Mouse (Mus musculus): Measurements from ENCODE around the gene Ephb2. TPM values are rescaled to one million over a fixed set of nuclear protein-coding genes. Genes with fewer than 3 reads are reported as not detected.

Gene Ephb2
- polyA plus RNA-seq, 1 experiment from 2014 or later, result 24.3 TPM

DNA sequence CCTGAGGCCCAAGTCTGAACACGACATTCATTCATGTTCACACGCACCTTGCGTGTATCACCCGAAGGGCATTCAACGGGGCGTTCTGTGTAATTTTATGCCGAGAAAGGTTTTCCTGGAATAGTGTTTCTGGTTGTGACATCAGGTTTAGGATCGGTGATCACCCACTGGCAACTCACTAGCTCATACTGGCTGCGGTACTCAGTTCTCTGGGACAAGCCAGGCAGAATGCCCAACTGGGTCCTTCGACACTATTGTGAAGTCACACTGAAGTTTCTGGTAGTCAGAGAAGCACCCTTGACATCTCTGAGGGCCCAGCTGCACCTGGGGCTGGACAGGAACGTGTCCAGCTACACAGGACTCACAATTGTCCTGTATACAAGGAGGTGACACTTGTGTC lies 132.4 kb downstream of the Ephb2 start:
- Histone ChIP-seq H3K4me1 (replicated peaks) (peaks cover 50% of the 10 kb centered on the region), H3K27ac (replicated peaks) (no peak overlapping the region), H3K9ac (no peak overlapping the region), H3K36me3 (no peaks in the 10 kb centered on the region), H3K4me2 (no peak overlapping the region), H3K4me3 (no peak overlapping the region), H3K27me3 (no peaks in the 10 kb centered on the region), H3K9me3 (no peaks in the 10 kb centered on the region)
- ATAC-seq (ENCODE audit: low FRiP score, low read depth), result no peak
- WGBS, result 89% methylated on average over 11 of the region's 11 CpGs

- ATAC-seq (ENCODE audit: low FRiP score, low read depth), result no peak
- Histone ChIP-seq H3K4me2 (no peak overlapping the region), H3K9ac (no peak overlapping the region), H3K36me3 (no peaks in the 10 kb centered on the region), H3K27me3 (no peaks in the 10 kb centered on the region), H3K27ac (replicated peaks) (no peak overlapping the region), H3K9me3 (no peaks in the 10 kb centered on the region), H3K4me3 (no peak overlapping the region), H3K4me1 (replicated peaks) (peaks cover 50% of the 10 kb centered on the region)
- WGBS, result 37% methylated on average over 8 of the region's 8 CpGs
Measured at GRCm38 (mm10) chr4:136702456-136702855, 133.3 kb downstream of the Ephb2 start.

GRCm38 (mm10) chr4:136701236-136701635 lies 134.6 kb downstream of the Ephb2 start:
- no peak for ATAC-seq (ENCODE audit: low FRiP score, low read depth)

DNA sequence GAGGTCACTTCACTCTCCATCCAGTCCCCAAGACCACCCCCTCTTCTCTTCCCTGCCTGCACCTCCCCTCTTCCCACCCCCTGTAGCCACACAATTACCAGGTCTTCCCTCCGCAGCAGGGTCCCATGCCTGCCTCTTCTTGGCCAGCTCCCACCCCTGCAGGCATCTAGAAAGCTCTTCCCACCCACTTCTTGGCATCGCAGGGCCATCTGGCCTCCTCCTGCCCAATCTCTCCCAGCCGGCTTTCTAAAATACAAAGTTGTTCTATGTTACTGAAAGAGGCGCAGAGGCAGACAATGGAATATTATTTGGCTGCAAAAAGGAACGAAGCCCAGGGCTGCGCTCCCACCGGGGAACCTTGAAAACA lies 136.7 kb downstream of the Ephb2 start:
- no peaks in the 10 kb centered on the region for H3K9me3 ChIP-seq
- 46% methylated on average over 7 of the region's 7 CpGs for WGBS
- no peak overlapping the region for H3K9ac ChIP-seq
- ATAC-seq (ENCODE audit: low FRiP score, low read depth), result no peak
- H3K4me3 ChIP-seq, result no peak overlapping the region
- H3K4me2 ChIP-seq, result no peak overlapping the region
- H3K36me3 ChIP-seq, result peaks cover 13% of the 10 kb centered on the region
- H3K27ac ChIP-seq (replicated peaks), result peak overlapping the region; percentile 53; the same call in 1 of the 2 replicates
- H3K27me3 ChIP-seq, result no peaks in the 10 kb centered on the region
- peaks cover 39% of the 10 kb centered on the region for H3K4me1 ChIP-seq (replicated peaks)

More at GRCm38 (mm10) chr4:136701236-136701635, 134.6 kb downstream of the Ephb2 start:
- H3K9me3 ChIP-seq, result no peaks in the 10 kb centered on the region
- no peaks in the 10 kb centered on the region for H3K36me3 ChIP-seq
- H3K9ac ChIP-seq, result no peak overlapping the region
- no peak overlapping the region for H3K4me3 ChIP-seq
- no peak overlapping the region for H3K27ac ChIP-seq (replicated peaks)
- WGBS, result 75% methylated on average over 11 of the region's 11 CpGs
- H3K4me2 ChIP-seq, result no peak overlapping the region
- H3K27me3 ChIP-seq, result no peaks in the 10 kb centered on the region
- peaks cover 50% of the 10 kb centered on the region for H3K4me1 ChIP-seq (replicated peaks)

GRCm38 (mm10) chr4:136698404-136699083 lies 137.2 kb downstream of the Ephb2 start:
- Histone ChIP-seq H3K36me3 (peaks cover 18% of the 10 kb centered on the region), H3K9ac (no peak overlapping the region), H3K27me3 (no peaks in the 10 kb centered on the region), H3K27ac (replicated peaks) (peak overlapping the region; percentile 53; the same call in 1 of the 2 replicates), H3K4me2 (no peak overlapping the region), H3K9me3 (no peaks in the 10 kb centered on the region), H3K4me1 (replicated peaks) (peaks cover 36% of the 10 kb centered on the region), H3K4me3 (no peak overlapping the region)
- WGBS, result 56% methylated on average over 11 of the region's 11 CpGs
- peak; percentile 52 for ATAC-seq (ENCODE audit: low FRiP score, low read depth)

- no peak overlapping the region for H3K27ac ChIP-seq (replicated peaks)
- H3K9ac ChIP-seq, result no peak overlapping the region
- H3K4me3 ChIP-seq, result no peak overlapping the region
- WGBS, result 86% methylated on average over 6 of the region's 6 CpGs
- no peaks in the 10 kb centered on the region for H3K27me3 ChIP-seq
- H3K36me3 ChIP-seq, result peaks cover 30% of the 10 kb centered on the region
- no peak for ATAC-seq (ENCODE audit: low FRiP score, low read depth)
- H3K9me3 ChIP-seq, result no peaks in the 10 kb centered on the region
- peaks cover 26% of the 10 kb centered on the region for H3K4me1 ChIP-seq (replicated peaks)
- no peak overlapping the region for H3K4me2 ChIP-seq
Measured at GRCm38 (mm10) chr4:136697325-136697724, 138.5 kb downstream of the Ephb2 start.

DNA sequence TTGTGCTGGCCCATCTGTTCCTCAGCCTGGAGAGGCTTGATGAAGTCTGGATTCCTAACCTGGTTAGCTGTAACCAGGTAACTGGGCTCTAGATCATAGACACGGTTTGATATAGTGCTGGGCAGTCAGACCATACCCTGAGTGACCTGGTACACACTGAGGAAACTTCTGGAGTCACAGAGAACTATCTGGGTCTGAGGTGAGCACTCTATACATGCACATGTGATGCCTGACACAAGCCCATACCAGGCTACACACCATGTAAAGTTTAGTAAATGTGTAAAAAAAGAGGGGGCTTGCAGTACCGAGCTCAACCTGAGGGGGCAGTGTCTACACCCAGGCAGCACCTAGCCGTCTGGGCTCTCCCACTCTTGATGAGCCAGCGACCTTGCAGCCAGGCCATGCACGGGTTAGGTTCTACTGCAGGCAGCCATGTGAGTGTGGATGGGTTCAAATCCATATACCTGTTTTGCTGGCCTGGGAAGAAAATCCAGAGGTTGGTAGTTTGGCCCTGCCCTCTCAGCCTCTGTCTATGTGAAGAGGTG lies 139.3 kb downstream of the Ephb2 start:
- H3K27me3 ChIP-seq, result no peaks in the 10 kb centered on the region
- peaks cover 19% of the 10 kb centered on the region for H3K4me1 ChIP-seq (replicated peaks)
- H3K36me3 ChIP-seq, result peaks cover 35% of the 10 kb centered on the region
- no peak overlapping the region for H3K27ac ChIP-seq (replicated peaks)
- no peak overlapping the region for H3K4me3 ChIP-seq
- no peak for ATAC-seq (ENCODE audit: low FRiP score, low read depth)
- H3K9me3 ChIP-seq, result no peaks in the 10 kb centered on the region
- H3K9ac ChIP-seq, result no peak overlapping the region
- H3K4me2 ChIP-seq, result no peak overlapping the region
- 21% methylated on average over 5 of the region's 5 CpGs for WGBS

- H3K9ac ChIP-seq, result no peak overlapping the region
- H3K27ac ChIP-seq (replicated peaks), result no peak overlapping the region
- no peak overlapping the region for H3K4me2 ChIP-seq
- peaks cover 37% of the 10 kb centered on the region for H3K36me3 ChIP-seq
- no peaks in the 10 kb centered on the region for H3K27me3 ChIP-seq
- H3K4me3 ChIP-seq, result no peak overlapping the region
- peaks cover 16% of the 10 kb centered on the region for H3K4me1 ChIP-seq (replicated peaks)
- no peak for ATAC-seq (ENCODE audit: low FRiP score, low read depth)
- 97% methylated on average over 9 of the region's 9 CpGs for WGBS
- H3K9me3 ChIP-seq, result no peaks in the 10 kb centered on the region
Measured at GRCm38 (mm10) chr4:136695696-136696095, 140.1 kb downstream of the Ephb2 start.

DNA sequence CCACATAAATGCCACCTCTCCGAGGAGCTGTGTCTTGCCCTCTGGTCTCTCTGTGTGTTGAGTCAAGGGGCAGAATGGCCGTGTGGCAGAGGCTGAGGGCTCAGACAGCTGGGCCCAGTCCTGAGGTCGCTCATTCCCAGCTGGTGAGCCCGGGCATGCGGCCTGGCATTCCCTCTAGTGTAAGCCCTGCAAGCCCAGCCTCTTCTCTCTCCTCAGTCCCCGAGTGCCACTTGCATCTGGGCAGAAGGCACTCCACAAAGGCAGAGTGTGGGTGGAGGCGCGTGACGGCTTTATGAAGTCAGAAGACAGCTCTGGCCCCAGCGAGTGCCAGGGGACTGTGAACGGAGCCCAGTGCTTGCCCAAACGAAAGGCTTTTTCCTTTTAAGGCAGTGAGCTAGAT lies 145.8 kb downstream of the Ephb2 start:
- 75% methylated on average over 12 of the region's 12 CpGs for WGBS
- H3K27ac ChIP-seq (replicated peaks), result no peak overlapping the region
- ATAC-seq (ENCODE audit: low FRiP score, low read depth), result no peak
- no peaks in the 10 kb centered on the region for H3K4me1 ChIP-seq (replicated peaks)
- H3K9me3 ChIP-seq, result no peaks in the 10 kb centered on the region
- H3K9ac ChIP-seq, result no peak overlapping the region
- no peak overlapping the region for H3K4me3 ChIP-seq
- H3K27me3 ChIP-seq, result no peaks in the 10 kb centered on the region
- no peak overlapping the region for H3K4me2 ChIP-seq
- peaks cover 33% of the 10 kb centered on the region for H3K36me3 ChIP-seq

DNA sequence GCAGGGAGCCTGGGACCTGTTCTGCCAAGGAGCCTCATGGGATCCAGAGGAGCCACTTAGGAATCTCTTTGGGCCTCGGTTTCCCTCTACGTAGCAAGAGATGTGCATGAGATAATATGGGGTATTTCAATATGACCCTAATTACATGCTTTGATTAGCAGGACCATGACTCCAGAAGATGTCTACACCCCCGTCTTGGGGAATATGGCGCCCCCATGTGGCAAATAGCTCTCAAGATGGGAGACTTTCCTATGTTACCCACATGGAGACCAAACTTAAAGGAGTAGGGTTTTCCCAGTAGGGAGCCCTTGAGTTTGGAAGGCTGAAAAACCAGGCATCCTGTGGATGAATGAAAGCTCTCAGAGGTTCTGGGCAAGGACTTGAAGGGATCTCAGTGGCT lies 147.7 kb downstream of the Ephb2 start:
- 60% methylated on average over 4 of the region's 4 CpGs for WGBS
- no peaks in the 10 kb centered on the region for H3K27me3 ChIP-seq
- H3K9ac ChIP-seq, result no peak overlapping the region
- H3K36me3 ChIP-seq, result peaks cover 18% of the 10 kb centered on the region
- H3K4me3 ChIP-seq, result no peak overlapping the region
- H3K4me1 ChIP-seq (replicated peaks), result no peaks in the 10 kb centered on the region
- no peak overlapping the region for H3K4me2 ChIP-seq
- no peaks in the 10 kb centered on the region for H3K9me3 ChIP-seq
- no peak for ATAC-seq (ENCODE audit: low FRiP score, low read depth)
- H3K27ac ChIP-seq (replicated peaks), result no peak overlapping the region

DNA sequence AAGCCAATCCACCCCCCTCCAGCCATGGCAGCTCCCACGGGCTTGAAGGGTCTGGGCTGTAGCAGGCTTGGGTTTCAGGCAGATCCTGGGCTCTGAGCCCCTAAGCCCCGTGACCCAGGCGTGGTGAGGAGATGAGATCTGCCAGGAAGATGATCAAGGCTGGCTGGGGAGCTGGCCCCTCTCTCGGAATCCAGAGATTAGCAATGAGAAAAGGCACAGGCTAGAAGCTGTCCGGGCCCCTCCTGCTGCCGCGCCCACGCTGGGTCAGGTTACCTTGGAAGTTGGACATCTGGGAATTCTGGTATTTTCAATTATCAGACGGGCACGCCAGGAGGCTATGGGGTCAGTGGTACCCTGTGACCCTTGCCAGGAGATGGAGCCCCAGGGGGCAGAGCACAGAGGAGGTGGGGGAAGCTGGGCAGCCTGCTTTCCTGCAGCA lies 150.3 kb downstream of the Ephb2 start:
- Histone ChIP-seq H3K4me3 (no peak overlapping the region), H3K9ac (no peak overlapping the region), H3K9me3 (no peaks in the 10 kb centered on the region), H3K4me2 (no peak overlapping the region), H3K36me3 (0 out of 2 replicates have a peak, but pooled peaks cover 3% of the 10 kb centered on the region), H3K4me1 (replicated peaks) (peaks cover 6% of the 10 kb centered on the region; the same call in 1 of the 2 replicates), H3K27me3 (no peaks in the 10 kb centered on the region), H3K27ac (replicated peaks) (no peak overlapping the region)
- ATAC-seq (ENCODE audit: low FRiP score, low read depth), result no peak
- WGBS, result 78% methylated on average over 10 of the region's 10 CpGs

GRCm38 (mm10) chr4:136684485-136684884 lies 151.3 kb downstream of the Ephb2 start:
- ATAC-seq (ENCODE audit: low FRiP score, low read depth), result no peak
- Histone ChIP-seq H3K36me3 (0 out of 2 replicates have a peak, but pooled peaks cover 3% of the 10 kb centered on the region), H3K4me2 (no peak overlapping the region), H3K4me1 (replicated peaks) (peaks cover 10% of the 10 kb centered on the region), H3K9me3 (no peaks in the 10 kb centered on the region), H3K27ac (replicated peaks) (no peak overlapping the region), H3K27me3 (no peaks in the 10 kb centered on the region), H3K4me3 (no peak overlapping the region), H3K9ac (no peak overlapping the region)
- WGBS, result 73% methylated on average over 6 of the region's 6 CpGs
